Mouse (Mus musculus) G1E (cell line): ENCODE results near the gene Sox8.

Source experiments
- CTCF ChIP-seq: IDR thresholded peaks from 2 replicates; pipeline ENCODE4 v1.5.1; 2012; ENCODE audit warnings: low read depth, low read length, inconsistent platforms, mixed read lengths
- GATA1 ChIP-seq: IDR thresholded peaks from 2 replicates; pipeline ENCODE4 v1.6.1; 2012; ENCODE audit warnings: borderline replicate concordance, low read length, inconsistent platforms, mixed read lengths
- GATA2 ChIP-seq: IDR thresholded peaks from 2 replicates; pipeline ENCODE4 v1.6.1; 2012; ENCODE audit warnings: low read depth, low read length, inconsistent platforms, borderline replicate concordance
- POLR2AphosphoS5 ChIP-seq: IDR thresholded peaks from 2 replicates; pipeline ENCODE4 v1.6.1; 2012; ENCODE audit warnings: low read depth, low read length, inconsistent platforms; ENCODE audit not compliant: insufficient replicate concordance
- TAL1 ChIP-seq: conservative IDR thresholded peaks from 2 replicates; pipeline ENCODE4 v1.6.1; 2012; ENCODE audit warnings: low read depth, low read length, inconsistent platforms, mixed read lengths

DNA sequence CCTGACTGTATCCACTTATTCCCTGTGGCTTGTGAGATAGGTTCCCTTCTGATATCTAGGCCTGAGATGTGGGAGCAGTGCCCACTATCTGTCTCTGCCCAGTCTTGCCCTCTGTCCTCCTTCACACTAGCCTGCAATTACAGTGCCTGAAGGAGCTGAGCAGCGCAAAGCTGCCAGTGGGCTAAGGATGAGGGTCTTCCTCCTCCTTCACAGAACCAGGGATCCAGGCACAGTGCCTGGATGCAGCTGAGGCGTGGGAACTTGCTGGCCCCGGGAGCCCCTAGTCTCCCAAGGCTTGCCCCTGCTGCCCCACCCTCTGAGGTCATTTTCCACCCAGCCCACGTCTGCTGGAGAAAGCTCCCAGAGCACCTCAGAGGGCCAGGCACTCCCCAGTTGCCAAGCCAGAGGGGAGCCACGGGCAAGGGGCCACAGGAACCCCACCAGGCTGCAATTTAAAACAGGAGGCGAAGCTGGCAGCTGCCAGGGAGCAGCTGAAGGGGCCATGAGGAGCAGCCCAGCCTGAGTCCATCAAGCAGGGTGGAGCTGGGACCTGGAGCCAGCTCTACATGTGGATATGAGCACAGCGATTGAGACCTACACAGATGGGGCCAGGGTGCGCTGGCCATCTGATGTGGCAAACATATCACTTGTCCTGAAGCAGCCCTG is 40.0 kb downstream of the Sox8 start:
- TF ChIP-seq CTCF, result no peak
- TF ChIP-seq GATA1, result no peak
- no peak for TF ChIP-seq TAL1
- no peak for TF ChIP-seq POLR2AphosphoS5
- no peak for TF ChIP-seq GATA2
